Mouse (Mus musculus): ENCODE measurements around the gene Gm11938.
"Not testable (repeated sequence)": the region's sequence is repeated elsewhere in the genome, so short reads cannot be mapped to it uniquely, and the experiment has no call there.

The Gm11938 gene

GRCm38 (mm10) chr11:99603208-99603607, at the start of gene Gm11938:
Gene Gm11938 (minus strand): TSS chr11:99603308.
- not testable (repeated sequence) for DNase-seq (ENCODE audit: low read depth, low spot score)

- DNase-seq (ENCODE audit: low read depth, low spot score), result no peak
Measured at GRCm38 (mm10) chr11:99650136-99650535, 47.0 kb upstream of the Gm11938 start, which contains the start of gene Gm11555. Gene Gm11555 (minus strand): TSS chr11:99650236.

- DNase-seq (ENCODE audit: low read depth, low spot score), result peak; percentile 66
Measured at GRCm38 (mm10) chr11:99646444-99646843, 43.3 kb upstream of the Gm11938 start.

- peak; percentile 48 for DNase-seq (ENCODE audit: low read depth, low spot score)
Measured at GRCm38 (mm10) chr11:99644351-99644750, 41.2 kb upstream of the Gm11938 start.

GRCm38 (mm10) chr11:99643635-99644139, 40.6 kb upstream of the Gm11938 start, which contains the start of gene Krtap4-7:
Gene Krtap4-7 (minus strand): TSS chr11:99644089.
- DNase-seq (ENCODE audit: low read depth, low spot score), result not testable (repeated sequence)

- DNase-seq (ENCODE audit: low read depth, low spot score), result no peak
Measured at GRCm38 (mm10) chr11:99640926-99641325, 37.8 kb upstream of the Gm11938 start.

- peak; percentile 72 for DNase-seq (ENCODE audit: low read depth, low spot score)
Measured at GRCm38 (mm10) chr11:99637086-99637485, 34.0 kb upstream of the Gm11938 start.

- no peak for DNase-seq (ENCODE audit: low read depth, low spot score)
Measured at GRCm38 (mm10) chr11:99634653-99635134, 31.6 kb upstream of the Gm11938 start, which contains the start of gene Krtap4-2. Gene Krtap4-2 (minus strand): TSS chr11:99635084.

- DNase-seq (ENCODE audit: low read depth, low spot score), result peak; percentile 71
Measured at GRCm38 (mm10) chr11:99633293-99633692, 30.2 kb upstream of the Gm11938 start.

GRCm38 (mm10) chr11:99630890-99631289, 27.8 kb upstream of the Gm11938 start:
- DNase-seq (ENCODE audit: low read depth, low spot score), result no peak

- DNase-seq (ENCODE audit: low read depth, low spot score), result no peak
Measured at GRCm38 (mm10) chr11:99628138-99628537, 25.0 kb upstream of the Gm11938 start, which contains the start of gene Krtap4-1. Gene Krtap4-1 (minus strand): TSS chr11:99628238.

GRCm38 (mm10) chr11:99620335-99620734, 17.2 kb upstream of the Gm11938 start, which contains the start of gene Gm11562:
Gene Gm11562 (minus strand): TSS chr11:99620435.
- DNase-seq (ENCODE audit: low read depth, low spot score), result no peak

GRCm38 (mm10) chr11:99614796-99615363, 11.8 kb upstream of the Gm11938 start, which contains the start of gene Krtap2-4:
Gene Krtap2-4 (minus strand): TSS chr11:99614846.
- peak; percentile 43 for DNase-seq (ENCODE audit: low read depth, low spot score)

GRCm38 (mm10) chr11:99610089-99610488, 7.0 kb upstream of the Gm11938 start, which contains the start of gene Gm11937:
Gene Gm11937 (minus strand): TSS chr11:99610189.
- DNase-seq (ENCODE audit: low read depth, low spot score), result not testable (repeated sequence)

- DNase-seq (ENCODE audit: low read depth, low spot score), result peak; percentile 82
Measured at GRCm38 (mm10) chr11:99609126-99609525, 6.0 kb upstream of the Gm11938 start.

GRCm38 (mm10) chr11:99597742-99598141, 5.4 kb downstream of the Gm11938 start, which contains the start of gene Krtap9-3:
Gene Krtap9-3 (minus strand): TSS chr11:99598105.
- DNase-seq (ENCODE audit: low read depth, low spot score), result not testable (repeated sequence)

GRCm38 (mm10) chr11:99590981-99591380, 12.1 kb downstream of the Gm11938 start, which contains the start of gene Krtap1-3:
Gene Krtap1-3 (minus strand): TSS chr11:99591339.
- no peak for DNase-seq (ENCODE audit: low read depth, low spot score)

GRCm38 (mm10) chr11:99585096-99585495, 18.0 kb downstream of the Gm11938 start:
- DNase-seq (ENCODE audit: low read depth, low spot score), result peak; percentile 80

- DNase-seq (ENCODE audit: low read depth, low spot score), result no peak
Measured at GRCm38 (mm10) chr11:99583245-99583704, 19.8 kb downstream of the Gm11938 start, which contains the start of gene Krtap1-4. Gene Krtap1-4 (minus strand): TSS chr11:99583654.

GRCm38 (mm10) chr11:99581564-99581963, 21.5 kb downstream of the Gm11938 start:
- DNase-seq (ENCODE audit: low read depth, low spot score), result peak; percentile 79

- DNase-seq (ENCODE audit: low read depth, low spot score), result no peak
Measured at GRCm38 (mm10) chr11:99581051-99581450, 22.1 kb downstream of the Gm11938 start.

GRCm38 (mm10) chr11:99580636-99581035, 22.5 kb downstream of the Gm11938 start, which contains the start of gene Krtap1-5:
Gene Krtap1-5 (minus strand): TSS chr11:99581016.
- no peak for DNase-seq (ENCODE audit: low read depth, low spot score)

Measured in brain, adult 2 months (tissue).